Mouse (Mus musculus): ENCODE results near the gene Setdb2.
A peak's percentile ranks its signal among the peaks of the same experiment; 100 is the strongest.
"Not testable (repeated sequence)": the region's sequence is repeated elsewhere in the genome, so short reads cannot be mapped to it uniquely, and the experiment has no call there.

The Setdb2 gene

GRCm38 (mm10) chr14:59440558-59441471 is at the start of gene Setdb2, which contains the start of gene Cab39l:
Gene Setdb2 (minus strand): TSS chr14:59440884.
Gene Cab39l (plus strand): TSS chr14:59440972.
- peak; percentile 89 to 94 for DNase-seq (ENCODE audit: low spot score in 2 of 2)

GRCm38 (mm10) chr14:59485247-59485810 is 44.6 kb upstream of the Setdb2 start:
- no peak for DNase-seq (ENCODE audit: low spot score in 2 of 2)

GRCm38 (mm10) chr14:59478699-59479098 is 38.0 kb upstream of the Setdb2 start:
- DNase-seq (ENCODE audit: low spot score in 2 of 2), result no peak

- no peak for DNase-seq (ENCODE audit: low spot score in 2 of 2)
These were observed 30.1 kb upstream of the Setdb2 start for GRCm38 (mm10) chr14:59470781-59471180.

GRCm38 (mm10) chr14:59467798-59468197 is 27.1 kb upstream of the Setdb2 start:
- no peak for DNase-seq (ENCODE audit: low spot score in 2 of 2)

- DNase-seq (ENCODE audit: low spot score in 2 of 2), result no peak
These were observed 25.8 kb upstream of the Setdb2 start for GRCm38 (mm10) chr14:59466503-59466902.

GRCm38 (mm10) chr14:59447981-59448380 is 7.3 kb upstream of the Setdb2 start:
- DNase-seq (ENCODE audit: low spot score in 2 of 2), result no peak

GRCm38 (mm10) chr14:59445421-59445820 is 4.7 kb upstream of the Setdb2 start:
- no peak for DNase-seq (ENCODE audit: low spot score in 2 of 2)

GRCm38 (mm10) chr14:59441472-59441805 is 755 bp upstream of the Setdb2 start:
- no peak for DNase-seq (ENCODE audit: low spot score in 2 of 2)

GRCm38 (mm10) chr14:59440039-59440438 is 645 bp downstream of the Setdb2 start:
- no peak for DNase-seq (ENCODE audit: low spot score in 2 of 2)

GRCm38 (mm10) chr14:59438505-59438904 is 2.2 kb downstream of the Setdb2 start:
- DNase-seq (ENCODE audit: low spot score in 2 of 2), result no peak

- DNase-seq (ENCODE audit: low spot score in 2 of 2), result no peak
These were observed 3.3 kb downstream of the Setdb2 start for GRCm38 (mm10) chr14:59437398-59437797.

GRCm38 (mm10) chr14:59435206-59435605 is 5.5 kb downstream of the Setdb2 start:
- no peak for DNase-seq (ENCODE audit: low spot score in 2 of 2)

GRCm38 (mm10) chr14:59433902-59434301 is 6.8 kb downstream of the Setdb2 start:
- DNase-seq (ENCODE audit: low spot score in 2 of 2), result no peak

GRCm38 (mm10) chr14:59430556-59430955 is 10.1 kb downstream of the Setdb2 start:
- no peak for DNase-seq (ENCODE audit: low spot score in 2 of 2)

GRCm38 (mm10) chr14:59422912-59423663 is 17.6 kb downstream of the Setdb2 start:
- DNase-seq (ENCODE audit: low spot score in 2 of 2), result no peak

GRCm38 (mm10) chr14:59418171-59418570 is 22.5 kb downstream of the Setdb2 start:
- DNase-seq (ENCODE audit: low spot score in 2 of 2), result no peak

GRCm38 (mm10) chr14:59414979-59415378 is 25.7 kb downstream of the Setdb2 start:
- not testable (repeated sequence) for DNase-seq (ENCODE audit: low spot score in 2 of 2)

- DNase-seq (ENCODE audit: low spot score in 2 of 2), result no peak
These were observed 43.7 kb downstream of the Setdb2 start for GRCm38 (mm10) chr14:59396999-59397398.

GRCm38 (mm10) chr14:59395281-59395680 is 45.4 kb downstream of the Setdb2 start, which contains the start of gene Phf11c:
Gene Phf11c (minus strand): TSS chr14:59395381.
- DNase-seq (ENCODE audit: low spot score in 2 of 2), result no peak

GRCm38 (mm10) chr14:59390181-59390580 is 50.5 kb downstream of the Setdb2 start:
- peak; percentile 13 to 29 for DNase-seq (ENCODE audit: low spot score in 2 of 2)

- no peak for DNase-seq (ENCODE audit: low spot score in 2 of 2)
These were observed 51.2 kb downstream of the Setdb2 start for GRCm38 (mm10) chr14:59389532-59389931.

Measured in frontal cortex, postnatal 14 days (tissue).